Mouse (Mus musculus): ENCODE data around the gene Lix1l.

Gene Lix1l

GRCm38 (mm10) chr3:96566661-96567450, 34.1 kb upstream of the Lix1l start:
- no peak for DNase-seq (ENCODE audit: low read depth)

- DNase-seq (ENCODE audit: low read depth), result no peak
Observed at GRCm38 (mm10) chr3:96568605-96569004, 32.3 kb upstream of the Lix1l start.

GRCm38 (mm10) chr3:96569506-96569905, 31.4 kb upstream of the Lix1l start:
- no peak for DNase-seq (ENCODE audit: low read depth)

- no peak for DNase-seq (ENCODE audit: low read depth)
Observed at GRCm38 (mm10) chr3:96569966-96570605, 30.9 kb upstream of the Lix1l start.

- no peak for DNase-seq (ENCODE audit: low read depth)
Observed at GRCm38 (mm10) chr3:96570643-96571042, 30.3 kb upstream of the Lix1l start.

- no peak for DNase-seq (ENCODE audit: low read depth)
Observed at GRCm38 (mm10) chr3:96571336-96571735, 29.6 kb upstream of the Lix1l start.

- no peak for DNase-seq (ENCODE audit: low read depth)
Observed at GRCm38 (mm10) chr3:96571896-96572698, 28.9 kb upstream of the Lix1l start.

- DNase-seq (ENCODE audit: low read depth), result no peak
Observed at GRCm38 (mm10) chr3:96573611-96574511, 27.1 kb upstream of the Lix1l start.

GRCm38 (mm10) chr3:96575272-96575984, 25.5 kb upstream of the Lix1l start:
- no peak for DNase-seq (ENCODE audit: low read depth)

- peak; percentile 82 for DNase-seq (ENCODE audit: low read depth)
Observed at GRCm38 (mm10) chr3:96576005-96576658, 24.8 kb upstream of the Lix1l start.

- DNase-seq (ENCODE audit: low read depth), result peak; percentile 73
Observed at GRCm38 (mm10) chr3:96576690-96577541, 24.0 kb upstream of the Lix1l start, which contains the start of gene Gm16253. Gene Gm16253, plus strand, starts transcription at chr3:96576984.

- DNase-seq (ENCODE audit: low read depth), result no peak
Observed at GRCm38 (mm10) chr3:96577566-96577965, 23.4 kb upstream of the Lix1l start.

- no peak for DNase-seq (ENCODE audit: low read depth)
Observed at GRCm38 (mm10) chr3:96578561-96579238, 22.2 kb upstream of the Lix1l start.

- no peak for DNase-seq (ENCODE audit: low read depth)
Observed at GRCm38 (mm10) chr3:96579239-96579750, 21.7 kb upstream of the Lix1l start.

- DNase-seq (ENCODE audit: low read depth), result peak; percentile 85
Observed at GRCm38 (mm10) chr3:96579885-96580454, 21.0 kb upstream of the Lix1l start.

- no peak for DNase-seq (ENCODE audit: low read depth)
Observed at GRCm38 (mm10) chr3:96581141-96581540, 19.8 kb upstream of the Lix1l start.

- DNase-seq (ENCODE audit: low read depth), result no peak
Observed at GRCm38 (mm10) chr3:96581771-96582515, 19.0 kb upstream of the Lix1l start.

- no peak for DNase-seq (ENCODE audit: low read depth)
Observed at GRCm38 (mm10) chr3:96583386-96583785, 17.6 kb upstream of the Lix1l start.
